Mouse (Mus musculus): ENCODE measurements at regions not wholly inside any gene's neighbourhood (a gene's known extent, or its start where the extent isn't known, plus 50 kb on each side); places are given as distances from the start of the nearest gene placed in this dataset.
"Not testable (repeated sequence)": the region's sequence is repeated elsewhere in the genome, so short reads cannot be mapped to it uniquely, and the experiment has no call there.

DNA sequence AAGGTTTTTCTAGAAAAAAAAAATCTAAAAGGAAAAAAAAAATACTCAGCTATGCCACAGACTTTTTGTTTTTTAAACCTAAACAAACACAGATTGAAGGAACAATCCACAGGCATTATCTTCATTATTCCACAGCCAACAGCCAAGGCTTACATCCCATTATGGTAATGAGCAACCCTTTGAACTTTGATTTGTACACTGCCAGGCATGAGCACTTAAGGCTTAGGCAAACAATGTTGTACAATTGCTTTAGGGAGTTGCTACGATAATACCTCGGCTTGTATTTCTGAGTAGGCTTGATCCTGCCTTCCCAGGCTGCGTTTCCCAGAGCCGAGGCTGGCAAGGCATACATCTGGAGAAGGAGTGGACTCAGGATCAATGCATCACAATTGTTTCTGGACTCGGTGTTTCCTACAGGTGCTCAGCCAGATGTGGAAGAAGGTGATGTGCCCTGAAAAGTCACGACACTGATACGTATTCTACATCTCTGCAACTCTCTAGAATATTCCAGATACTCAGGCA, 409.0 kb upstream of the Igfbp7 start:
- DNase-seq (ENCODE audit: low spot score in 2 of 2), result no peak

DNA sequence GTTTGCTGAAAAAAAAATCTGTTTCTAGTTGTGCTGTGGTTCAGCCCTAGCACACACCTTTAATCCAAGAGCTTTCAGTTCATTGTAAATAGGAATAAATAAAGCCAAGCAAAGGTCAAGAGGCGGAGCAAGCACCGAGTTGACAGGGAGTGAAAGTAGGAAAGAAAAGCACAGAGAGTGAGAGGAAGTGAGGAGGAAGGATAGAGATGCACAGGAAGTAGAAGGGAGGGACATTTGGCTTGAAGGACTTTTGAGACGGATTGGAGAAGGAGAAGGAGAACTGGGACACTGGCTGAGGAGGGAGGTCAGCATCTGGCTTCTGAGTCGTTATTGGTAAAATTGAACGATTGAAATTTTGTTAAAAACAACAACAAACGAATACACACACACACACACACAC, 402.0 kb upstream of the Igfbp7 start:
- DNase-seq (ENCODE audit: low spot score in 2 of 2), result no peak

DNA sequence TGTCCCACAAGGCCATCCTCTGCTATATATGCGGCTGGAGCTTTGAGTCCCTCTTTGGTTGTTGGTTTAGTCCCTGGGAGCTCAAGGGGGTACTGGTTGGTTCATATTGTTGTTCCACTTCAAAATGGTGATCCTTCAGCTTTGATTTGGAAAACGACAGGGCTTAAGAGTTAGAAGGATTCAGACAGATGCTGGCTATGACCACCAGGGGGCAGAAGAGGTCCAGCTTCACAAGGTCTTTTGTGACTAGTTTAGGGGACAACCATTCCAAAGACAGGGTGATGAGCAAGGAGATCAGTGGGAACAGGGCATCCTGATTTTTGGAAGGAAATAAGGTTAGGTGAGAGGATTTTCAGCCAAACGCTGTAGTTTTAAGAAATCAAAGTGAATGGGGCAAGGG, 399.9 kb upstream of the Igfbp7 start:
- DNase-seq (ENCODE audit: low spot score in 2 of 2), result peak; percentile 43 to 61

DNA sequence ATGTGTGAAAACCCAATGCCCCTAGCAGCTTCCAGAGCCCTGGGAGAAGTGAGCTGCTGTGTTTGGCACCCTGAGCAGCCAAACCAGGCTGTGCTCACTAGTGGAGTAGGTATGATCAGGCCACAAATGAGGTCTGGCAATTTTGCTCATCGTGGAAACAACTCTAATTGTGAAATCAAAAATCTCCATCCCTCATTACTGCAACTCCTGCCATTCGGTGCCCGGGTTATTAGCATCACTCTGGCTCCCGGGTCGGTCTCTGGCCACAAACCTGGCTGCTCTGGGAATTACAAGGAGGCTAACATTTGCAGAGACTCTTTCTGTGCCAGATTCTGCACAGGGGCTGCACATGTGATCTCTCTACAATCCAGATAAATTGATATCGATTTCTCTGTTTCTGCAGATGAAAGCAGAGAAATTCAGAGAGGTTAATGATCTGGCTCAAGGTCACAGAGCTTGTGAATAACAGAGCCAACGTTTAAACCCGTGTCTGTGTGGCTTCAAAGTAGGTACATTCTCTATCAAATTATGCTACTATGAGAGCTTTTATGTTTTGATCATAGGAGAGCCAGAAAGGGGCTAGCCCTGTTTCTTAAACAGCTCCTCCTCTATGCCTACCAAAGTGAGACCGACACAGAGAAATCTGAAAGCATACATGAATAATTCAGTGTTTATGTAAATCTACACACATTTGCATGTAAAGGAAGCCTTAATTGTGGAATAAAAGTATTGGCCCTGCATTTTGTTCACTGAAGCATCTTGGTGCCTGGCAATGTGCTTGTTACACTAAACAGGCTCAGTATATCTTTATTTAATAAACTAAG, 398.7 kb upstream of the Igfbp7 start:
- no peak for DNase-seq (ENCODE audit: low spot score in 2 of 2)

DNA sequence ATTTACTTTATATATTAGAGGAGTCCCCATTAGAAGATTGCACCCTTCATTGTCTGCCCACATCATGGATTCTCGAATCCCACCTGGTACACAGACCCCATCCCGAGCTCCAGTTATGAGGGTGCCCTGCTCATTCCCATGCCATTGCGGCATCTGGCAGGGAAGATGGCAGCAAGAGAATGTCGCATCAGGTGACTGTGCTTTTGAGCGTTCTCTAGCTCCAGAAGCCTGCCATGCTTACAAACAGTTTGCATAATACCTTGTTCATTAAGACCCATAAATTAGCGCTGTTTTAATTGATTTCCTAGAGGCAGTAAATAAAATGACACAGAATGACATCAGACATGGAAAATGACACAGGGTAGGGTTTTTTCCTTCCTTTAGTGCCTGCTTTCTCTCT, 398.0 kb upstream of the Igfbp7 start:
- no peak for DNase-seq (ENCODE audit: low spot score in 2 of 2)

DNA sequence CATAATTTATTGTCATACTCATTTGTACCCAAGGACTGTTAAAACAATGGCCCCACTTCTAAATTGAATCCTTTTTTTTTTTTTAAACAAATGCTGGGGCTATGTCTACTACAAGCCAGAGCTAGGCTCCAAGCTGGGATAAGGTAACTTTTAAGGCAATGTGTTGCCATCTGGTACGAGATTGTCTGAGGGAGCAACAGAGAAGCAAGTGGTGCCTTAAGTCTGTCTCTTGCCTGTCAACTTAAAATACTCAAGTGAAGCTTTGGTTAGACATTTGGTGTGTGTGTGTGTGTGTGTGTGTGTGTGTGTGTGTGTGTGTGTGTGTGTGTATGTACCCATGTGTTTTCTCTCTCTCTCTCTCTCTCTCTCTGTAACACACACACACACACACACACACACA, 397.5 kb upstream of the Igfbp7 start:
- DNase-seq (ENCODE audit: low spot score in 2 of 2), result no peak

DNA sequence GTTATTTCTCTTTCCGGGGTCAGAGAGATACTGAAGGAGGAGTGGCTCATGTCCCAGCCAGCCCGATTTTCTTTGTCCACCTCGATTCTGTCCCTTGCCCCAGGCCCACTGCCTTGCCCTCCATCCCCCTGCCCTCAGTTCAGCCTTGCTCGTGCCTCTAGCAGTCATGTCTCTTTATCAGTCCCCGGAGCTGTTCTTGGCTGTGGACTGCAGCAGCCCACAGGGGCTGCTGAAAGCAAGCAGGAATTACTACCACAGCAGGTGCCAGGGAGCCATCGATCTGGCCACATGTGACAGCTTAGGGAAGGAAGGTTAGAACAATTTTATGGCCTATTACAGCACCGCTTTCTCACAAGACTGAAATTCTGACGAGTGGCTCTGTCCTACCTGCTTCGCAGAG, 396.3 kb upstream of the Igfbp7 start:
- no peak for DNase-seq (ENCODE audit: low spot score in 2 of 2)

DNA sequence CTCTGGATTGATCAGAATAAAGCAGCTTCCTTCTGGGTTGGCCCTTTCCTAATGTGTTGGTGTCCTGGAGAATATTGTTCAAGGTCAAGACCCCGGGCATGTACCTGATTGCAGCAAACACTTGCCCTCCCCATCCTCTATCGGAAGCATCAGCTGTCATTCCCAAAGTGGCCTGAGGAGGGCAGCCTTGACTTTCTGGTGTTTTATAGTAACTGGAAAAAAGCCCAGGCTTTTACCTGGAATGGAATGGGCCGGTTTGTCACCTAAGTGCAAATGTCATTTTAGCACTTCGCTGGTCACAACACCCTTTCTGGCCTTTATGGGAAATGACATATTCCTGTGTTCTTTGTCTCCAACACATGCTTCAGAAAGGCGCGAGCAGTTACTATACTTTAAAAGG, 395.7 kb upstream of the Igfbp7 start:
- DNase-seq (ENCODE audit: low spot score in 2 of 2), result peak in 1 of 2 experiments; percentile 38

DNA sequence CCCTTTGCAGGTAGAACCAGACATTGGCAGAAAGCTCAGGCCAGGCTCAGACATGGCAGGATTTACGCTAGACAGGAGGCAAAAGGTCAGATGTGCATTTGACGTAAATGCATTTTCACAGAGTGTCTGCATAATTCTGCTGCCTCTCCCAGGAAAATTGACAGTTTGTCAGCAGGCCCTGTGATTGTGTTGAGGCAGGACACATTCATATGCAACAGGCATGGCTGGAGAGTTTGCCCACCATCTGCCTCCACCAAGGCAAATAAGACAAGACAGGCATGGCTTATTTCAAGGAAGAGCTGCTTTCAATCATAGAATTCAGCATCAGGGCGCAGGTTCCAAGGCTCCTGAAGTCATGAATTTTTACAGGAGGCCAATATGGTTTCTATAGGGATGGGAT, 389.1 kb upstream of the Igfbp7 start:
- DNase-seq (ENCODE audit: low spot score in 2 of 2), result no peak

DNA sequence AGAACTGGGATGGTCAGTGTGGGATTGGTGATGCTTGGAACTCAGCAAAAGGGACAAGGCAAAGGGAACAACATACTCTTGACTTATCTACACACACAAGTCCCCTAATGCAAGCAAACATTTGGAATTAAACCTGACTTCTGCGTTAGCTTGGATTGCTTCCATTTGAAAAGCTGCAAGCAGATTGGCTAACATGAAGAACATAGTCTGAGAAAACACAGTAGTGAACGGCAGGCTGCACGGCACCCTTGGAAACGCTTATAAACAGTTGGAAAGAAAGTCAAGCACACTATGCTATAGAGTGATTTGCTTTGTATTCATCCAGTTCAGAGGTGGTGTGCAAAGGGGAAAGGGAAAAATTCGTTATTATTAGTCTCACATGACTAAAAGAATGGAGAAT, 387.9 kb upstream of the Igfbp7 start:
- no peak for DNase-seq (ENCODE audit: low spot score in 2 of 2)

DNA sequence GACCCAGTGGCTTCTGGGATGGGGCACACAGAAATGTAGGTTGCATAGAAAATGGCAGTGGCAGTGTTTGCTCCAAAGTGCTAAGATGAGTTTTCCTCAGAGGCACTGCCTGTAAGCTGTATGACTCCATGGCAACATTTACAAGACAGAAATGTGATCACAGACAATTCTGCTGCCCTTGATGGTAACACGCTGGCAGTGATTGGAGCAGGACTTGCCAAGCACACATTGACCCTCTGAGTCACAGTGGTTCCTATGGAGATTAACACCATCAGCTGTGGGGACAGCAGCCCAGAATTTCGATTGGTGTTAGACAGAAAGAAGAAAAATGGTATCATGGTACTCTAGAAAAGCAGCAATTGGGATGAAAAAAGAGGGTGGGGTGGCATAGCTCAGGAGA, 376.1 kb upstream of the Igfbp7 start:
- no peak for DNase-seq (ENCODE audit: low spot score in 2 of 2)

DNA sequence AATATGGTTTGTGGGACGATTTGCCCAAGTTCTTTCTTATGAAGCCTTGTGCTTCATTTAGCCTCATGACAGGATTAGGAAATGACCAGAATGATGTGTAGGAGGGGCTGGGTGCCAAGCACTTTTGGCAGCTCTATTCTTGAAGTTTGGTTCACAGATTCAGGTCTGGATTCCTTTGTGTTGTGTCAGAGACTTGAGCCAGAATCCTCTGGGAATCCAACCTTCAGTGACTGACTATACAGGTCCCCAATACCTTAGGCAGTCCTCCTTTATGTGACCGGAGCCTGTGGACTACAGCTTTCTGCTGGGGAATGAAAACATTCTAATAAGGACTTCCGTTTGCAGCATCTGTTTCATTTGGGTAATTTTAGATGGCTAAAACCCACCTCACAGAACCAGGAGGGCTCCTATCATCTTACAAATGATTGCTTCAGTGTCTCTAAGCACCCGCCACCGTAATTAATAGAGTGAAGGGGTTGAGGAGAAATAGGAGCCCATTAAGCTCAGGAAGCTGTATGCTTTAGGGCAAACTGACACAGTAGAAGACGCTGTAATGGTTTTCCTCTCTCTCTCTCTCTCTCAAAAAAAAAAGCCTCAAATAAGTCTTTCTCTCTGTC, 354.7 kb upstream of the Igfbp7 start:
- DNase-seq (ENCODE audit: low spot score in 2 of 2), result no peak

DNA sequence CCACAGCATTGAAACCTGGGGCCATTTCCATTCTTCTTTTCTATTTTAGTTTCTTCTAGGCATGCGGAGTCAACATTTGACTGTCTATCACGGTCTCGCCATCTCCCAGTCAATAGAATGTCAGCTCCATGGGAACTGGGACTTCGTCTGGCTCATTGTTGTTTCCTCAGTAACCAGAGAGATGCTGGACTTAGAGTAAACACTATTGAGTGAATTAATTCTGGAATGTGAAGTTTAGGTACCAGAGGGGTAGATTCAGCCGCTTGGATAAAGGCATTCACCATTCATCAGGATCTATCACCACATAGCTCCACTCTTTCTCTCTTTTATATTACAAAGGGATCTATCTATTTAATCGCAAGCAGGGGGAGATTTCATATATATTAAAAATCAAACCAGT, 354.2 kb upstream of the Igfbp7 start:
- DNase-seq (ENCODE audit: low spot score in 2 of 2), result no peak

DNA sequence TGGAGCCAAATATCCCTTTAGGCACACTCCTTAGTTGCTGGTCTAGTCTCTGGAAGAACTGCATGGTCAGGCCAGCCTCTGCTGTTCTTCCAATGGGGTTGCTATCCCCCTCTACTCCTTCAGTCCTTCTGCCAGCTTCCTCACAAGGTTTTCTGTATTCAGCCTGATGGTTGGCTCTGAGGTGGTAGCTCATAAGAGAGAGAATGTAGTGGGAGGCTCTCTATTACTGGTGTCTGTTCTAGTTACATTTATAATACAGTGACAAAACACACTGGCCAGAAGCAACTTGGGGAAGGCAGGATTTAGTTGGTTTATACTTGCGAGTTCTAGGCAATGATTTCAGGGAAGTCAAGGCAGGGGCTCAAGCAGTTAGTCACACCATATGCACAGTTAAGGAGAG, 341.1 kb upstream of the Igfbp7 start:
- DNase-seq (ENCODE audit: low spot score in 2 of 2), result no peak

DNA sequence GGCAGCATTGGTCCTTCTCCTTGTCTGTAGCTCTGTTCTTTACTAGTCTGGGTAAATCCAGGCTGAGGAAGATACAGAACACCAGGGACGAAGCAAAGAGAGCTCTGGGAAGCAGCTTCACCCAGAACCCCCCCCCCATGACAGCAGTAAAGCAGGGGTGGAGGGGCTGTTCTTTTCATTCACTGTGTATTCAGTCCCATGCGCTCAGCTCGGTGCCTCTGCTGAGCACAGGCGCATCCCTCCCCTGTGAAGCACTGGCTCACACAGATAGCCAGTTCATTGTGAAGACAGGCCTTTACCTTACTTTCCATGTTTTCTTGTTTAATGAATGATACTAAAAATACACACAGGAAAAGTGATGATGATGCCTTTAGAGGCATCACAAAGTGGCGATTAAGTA, 338.8 kb upstream of the Igfbp7 start:
- no peak for DNase-seq (ENCODE audit: low spot score in 2 of 2)

DNA sequence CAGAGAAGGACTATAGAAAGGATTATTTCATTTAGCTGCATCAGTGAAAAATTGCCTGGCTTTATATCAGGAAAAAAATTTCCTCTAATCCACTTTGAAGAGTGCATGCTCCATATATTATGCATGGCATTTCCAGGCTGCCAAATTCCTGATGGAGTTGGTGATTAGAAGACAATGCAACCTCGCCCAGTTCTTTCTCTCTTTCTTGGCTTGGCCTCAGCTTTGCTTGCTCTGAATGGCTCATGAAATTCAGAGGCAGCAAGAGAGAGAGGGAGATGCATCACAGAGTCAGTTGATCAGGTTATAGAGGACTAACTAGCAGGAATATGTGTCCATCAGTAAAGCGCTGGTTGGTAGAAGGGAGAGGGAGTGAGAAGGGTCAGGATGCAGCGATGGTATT, 335.6 kb upstream of the Igfbp7 start:
- no peak for DNase-seq (ENCODE audit: low spot score in 2 of 2)

DNA sequence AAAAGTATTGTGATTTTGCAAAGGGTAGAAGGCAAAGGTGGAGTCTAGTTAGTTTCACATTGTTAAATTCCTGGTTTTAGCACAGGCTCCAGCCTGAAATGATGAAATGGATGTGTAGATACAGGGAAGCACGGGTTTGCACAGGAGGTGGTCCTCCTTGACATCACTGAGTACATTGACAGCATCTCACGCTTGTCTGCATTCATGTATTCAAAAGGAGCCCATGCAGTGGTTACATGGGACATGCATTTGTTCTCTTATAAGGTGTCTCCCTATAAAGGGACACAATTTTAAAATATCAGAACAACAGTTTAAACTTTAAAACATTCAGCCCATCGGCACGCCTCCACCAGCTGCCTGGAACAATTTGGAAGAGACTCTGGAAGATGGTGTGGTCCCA, 322.4 kb upstream of the Igfbp7 start:
- DNase-seq (ENCODE audit: low spot score in 2 of 2), result not testable (repeated sequence)

DNA sequence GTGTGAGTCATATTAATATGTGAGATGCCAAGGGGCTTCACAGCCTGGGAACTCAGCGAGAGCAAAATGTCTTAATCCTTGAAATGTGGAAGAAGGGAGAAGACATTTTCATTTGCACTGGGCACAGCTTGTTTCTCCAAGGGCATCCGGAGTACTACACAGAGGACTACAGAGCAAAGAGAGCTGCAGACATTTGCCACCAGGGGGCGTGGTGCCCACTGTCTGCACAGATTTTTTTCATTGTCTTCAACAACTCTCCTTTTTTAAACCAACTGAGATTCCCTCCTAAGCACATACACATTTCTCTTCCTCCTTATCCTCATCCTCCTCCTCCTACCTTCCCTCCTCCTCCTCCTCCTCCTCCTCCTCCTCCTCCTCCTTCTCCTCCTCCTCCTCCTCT, 273.8 kb upstream of the Igfbp7 start:
- DNase-seq (ENCODE audit: low spot score in 2 of 2), result no peak

DNA sequence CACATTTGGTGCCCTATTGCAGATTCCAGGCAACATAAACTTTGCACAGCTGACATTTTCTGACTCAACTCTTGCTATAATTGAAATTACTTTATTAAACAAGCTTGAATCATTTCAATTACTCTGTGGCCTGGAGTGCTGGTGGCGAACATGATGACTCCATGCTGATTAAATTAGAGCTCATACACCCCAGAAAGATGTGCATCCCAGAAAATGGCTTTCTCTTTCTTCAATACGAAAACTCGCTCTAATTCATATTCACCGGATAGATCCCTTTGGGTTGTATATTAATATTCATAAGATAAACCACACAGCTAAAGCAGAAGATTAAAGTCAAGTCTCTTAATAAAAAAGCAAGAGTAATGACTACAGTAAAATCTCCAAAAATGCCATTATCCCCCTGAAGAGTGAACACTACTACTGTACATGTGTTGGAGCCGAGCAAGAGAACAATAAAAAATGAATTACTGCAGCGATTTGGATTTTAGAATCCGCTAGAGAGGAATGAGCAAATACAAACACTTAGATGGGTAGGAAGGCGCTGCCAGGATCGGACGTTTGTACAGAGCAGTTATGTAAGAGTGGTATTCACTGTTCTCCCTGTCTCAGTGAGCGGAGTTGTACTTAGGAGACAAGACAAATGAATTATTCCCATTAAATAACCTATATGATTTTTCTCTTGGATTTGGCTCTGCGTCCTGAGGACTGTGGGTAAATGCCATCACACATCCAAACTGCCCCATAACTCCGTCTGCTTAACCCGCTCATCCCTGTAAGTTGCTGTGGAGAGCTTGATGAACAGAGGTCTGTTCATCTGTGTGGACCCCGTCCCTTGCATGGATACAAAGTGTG, 264.5 kb upstream of the Igfbp7 start:
- DNase-seq (ENCODE audit: low spot score in 2 of 2), result no peak

DNA sequence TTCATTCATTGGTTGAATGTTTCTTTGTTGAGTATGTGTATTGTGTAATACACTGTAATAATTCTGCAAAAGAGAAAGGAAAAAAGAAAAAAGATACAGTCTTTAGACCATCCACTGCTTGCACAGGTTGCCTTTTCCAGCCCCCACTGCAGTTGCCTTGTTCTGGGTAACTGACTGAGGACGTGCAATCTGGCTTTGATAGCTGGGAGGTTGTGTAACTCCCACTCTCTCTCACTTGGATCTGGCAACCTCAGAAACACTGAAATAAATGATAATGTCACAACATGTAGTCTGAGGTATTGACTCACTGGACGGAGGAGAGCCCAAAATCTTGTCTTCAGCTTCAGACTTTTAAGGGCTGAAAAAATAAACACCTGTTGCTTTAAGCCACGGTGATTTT, 255.3 kb upstream of the Igfbp7 start:
- no peak for DNase-seq (ENCODE audit: low spot score in 2 of 2)

DNA sequence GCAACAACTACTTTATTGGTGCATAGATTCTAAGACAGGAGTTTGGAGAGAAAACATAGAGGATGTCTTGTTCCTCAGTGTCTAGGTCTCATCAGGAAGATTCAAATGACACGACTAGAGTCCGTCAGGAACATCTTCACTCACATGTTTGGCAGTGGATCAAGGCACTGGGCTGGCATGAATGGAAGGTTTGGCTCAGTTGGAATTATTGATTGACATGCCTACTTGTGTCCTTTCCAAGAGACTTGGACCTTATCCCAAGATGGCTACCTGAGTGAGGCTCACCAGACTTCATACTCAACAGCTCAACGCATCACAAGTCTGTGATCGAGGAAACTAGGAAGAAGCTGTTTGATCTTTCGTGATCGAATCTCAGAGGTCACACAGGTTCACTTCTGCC, 251.2 kb upstream of the Igfbp7 start:
- no peak for DNase-seq (ENCODE audit: low spot score in 2 of 2)

DNA sequence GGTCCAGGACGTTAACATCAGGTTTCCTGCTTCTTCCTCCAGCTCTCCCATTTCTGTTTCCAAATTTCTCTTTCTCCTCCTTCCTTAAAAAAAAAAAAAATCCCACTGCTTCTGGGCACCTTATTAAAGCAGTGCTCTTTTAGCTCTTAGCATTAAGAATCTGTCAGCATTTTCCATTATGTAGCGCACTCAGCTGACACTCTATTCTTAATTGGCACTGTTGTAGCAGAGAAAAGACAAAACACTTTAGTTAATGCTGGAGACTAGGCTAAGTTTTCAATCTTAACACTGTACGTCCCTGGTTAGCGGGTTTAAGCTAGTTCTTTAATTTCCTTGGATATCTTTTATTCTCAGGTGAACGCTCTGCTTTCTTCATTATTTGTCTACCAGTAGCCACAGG, 236.8 kb upstream of the Igfbp7 start:
- no peak for DNase-seq (ENCODE audit: low spot score in 2 of 2)
